Mouse (Mus musculus) forebrain, embryonic 10.5 days (tissue): ENCODE measurements around the gene Pold1. TPM values are rescaled to one million over a fixed set of nuclear protein-coding genes. Genes with fewer than 3 reads are reported as not detected.
A peak's percentile ranks its signal among the peaks of the same experiment; 100 is the strongest.

ENCODE experiments used
- DNase-seq: peaks from one replicate; pipeline ENCODE4 v3.0.0-alpha.2; 2017; ENCODE audit warnings: low spot score; ENCODE audit errors: extremely low spot score
- H3K27ac ChIP-seq: fragments of 300-500 bp; sonication (generic); 2 replicates; pipeline ENCODE4 v1.5.1; 2016; ENCODE audit warnings: mild to moderate bottlenecking
- H3K27me3 ChIP-seq: fragments of 300-500 bp; sonication (generic); 2 replicates; pipeline ENCODE4 v1.6.1; 2016; ENCODE audit warnings: mild to moderate bottlenecking; ENCODE audit not compliant: poor library complexity, severe bottlenecking
- H3K36me3 ChIP-seq: fragments of 300-500 bp; sonication (generic); replicated peaks from 2 replicates; pipeline ENCODE4 v1.6.1; 2016; ENCODE audit warnings: mild to moderate bottlenecking, moderate library complexity
- H3K4me1 ChIP-seq: fragments of 300-500 bp; sonication (generic); 2 replicates; pipeline ENCODE4 v1.6.1; 2016
- H3K4me3 ChIP-seq: fragments of 300-500 bp; sonication (generic); 2 replicates; pipeline ENCODE4 v1.5.1; 2016; ENCODE audit warnings: mild to moderate bottlenecking, moderate library complexity
- H3K9me3 ChIP-seq: fragments of 300-500 bp; sonication (generic); 2 replicates; pipeline ENCODE4 v1.6.1; 2016; ENCODE audit warnings: mild to moderate bottlenecking, moderate library complexity
- WGBS: fragments of 180-500 bp; shearing (Covaris S2); methylation state at CpG from one replicate; pipeline ENCODE4 v1.1.7; 2016; 5-methylcytosine and 5-hydroxymethylcytosine counted together
- polyA plus RNA-seq: library from polyadenylated mRNA; unstranded; fragments of >200 nt; fragmentation: Nextera tagmentation; extraction: Ambion mirVana; gene quantifications from 2 replicates; pipeline ENCODE4 v1.2.1, GENCODE M21; 2016

The Pold1 gene
- polyA plus RNA-seq, 1 experiment from 2014 or later, result 190 TPM

DNA sequence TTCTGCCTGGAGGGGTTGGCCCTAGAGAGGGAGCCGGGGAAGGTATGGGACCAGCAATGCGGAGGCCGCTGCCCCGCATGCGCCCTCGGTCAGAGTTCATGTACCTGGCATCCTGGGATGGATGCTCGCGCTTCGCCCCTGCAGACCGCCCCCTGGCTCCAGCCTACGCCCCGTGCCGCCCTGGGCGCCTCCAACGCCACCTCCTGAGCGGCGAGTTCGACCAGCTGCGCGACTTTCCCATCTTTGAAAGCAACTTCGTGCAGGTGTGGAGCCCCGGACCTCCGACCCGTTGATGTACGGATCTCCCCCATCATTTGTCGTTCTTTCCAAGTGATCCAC is 51.9 kb downstream of the Pold1 start:
- WGBS, result under 1% methylated on average over 26 of the region's 26 CpGs
- Histone ChIP-seq H3K4me1 (peaks cover 26% of the 10 kb centered on the region), H3K27ac (peak overlapping the region; percentile 98), H3K9me3 (no peaks in the 10 kb centered on the region), H3K27me3 (peaks cover 19% of the 10 kb centered on the region; the same call in 1 of the 2 replicates), H3K4me3 (peak overlapping the region; percentile 76), H3K36me3 (peaks cover 35% of the 10 kb centered on the region)
- no peak for DNase-seq

DNA sequence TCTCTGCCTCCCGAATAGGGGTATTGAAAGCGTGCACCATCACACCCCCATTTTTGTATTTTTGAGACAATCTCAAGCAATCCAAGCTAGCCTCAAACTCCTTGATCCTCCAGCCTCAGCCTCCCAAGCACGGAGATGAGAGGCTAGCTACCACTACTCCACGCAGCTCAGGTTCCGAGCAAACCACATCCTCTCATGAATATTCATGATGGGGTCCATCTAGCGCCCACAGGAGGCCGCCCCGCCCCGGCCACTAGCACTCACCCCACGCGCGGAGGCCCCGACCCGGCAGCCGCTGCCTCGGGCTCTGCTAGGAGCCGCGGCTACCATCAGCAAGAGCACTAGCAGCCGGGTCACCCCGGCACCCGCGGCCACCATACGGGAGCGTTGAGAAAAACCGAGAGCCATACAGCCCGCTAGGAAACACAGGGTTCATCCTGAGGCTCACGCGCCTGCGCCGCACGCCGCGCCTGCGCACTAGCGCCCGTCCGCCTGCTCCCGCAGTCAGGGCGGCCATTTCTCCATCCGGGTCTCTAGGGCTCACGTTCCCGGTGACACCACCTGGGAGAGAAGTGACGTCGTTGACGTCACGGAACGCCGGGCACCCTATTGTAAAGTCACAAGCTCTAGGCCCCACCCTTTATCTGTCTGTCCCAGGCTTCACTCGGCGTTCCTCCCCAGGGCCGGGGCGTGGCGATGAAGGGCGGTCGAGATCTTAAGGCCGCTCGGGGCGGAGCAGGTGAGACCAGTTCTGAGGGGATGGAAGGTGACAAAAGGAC is 52.5 kb downstream of the Pold1 start, which contains the start of the genes Emc10 and Fam71e1:
TSS of gene Emc10 (minus strand) at position 538 of the 779 bp plus-strand sequence.
TSS of gene Fam71e1 (plus strand) at position 590 of the 779 bp plus-strand sequence.
- Histone ChIP-seq H3K27me3 (peaks cover 19% of the 10 kb centered on the region; the same call in 1 of the 2 replicates), H3K36me3 (peaks cover 40% of the 10 kb centered on the region), H3K9me3 (no peaks in the 10 kb centered on the region), H3K4me3 (peak within 1 kb of the TSS; percentile 76), H3K4me1 (peaks cover 26% of the 10 kb centered on the region), H3K27ac (peak within 1 kb of the TSS; percentile 98)
- DNase-seq, result peak; percentile 99
- WGBS, result under 1% methylated on average over 58 of the region's 58 CpGs

DNA sequence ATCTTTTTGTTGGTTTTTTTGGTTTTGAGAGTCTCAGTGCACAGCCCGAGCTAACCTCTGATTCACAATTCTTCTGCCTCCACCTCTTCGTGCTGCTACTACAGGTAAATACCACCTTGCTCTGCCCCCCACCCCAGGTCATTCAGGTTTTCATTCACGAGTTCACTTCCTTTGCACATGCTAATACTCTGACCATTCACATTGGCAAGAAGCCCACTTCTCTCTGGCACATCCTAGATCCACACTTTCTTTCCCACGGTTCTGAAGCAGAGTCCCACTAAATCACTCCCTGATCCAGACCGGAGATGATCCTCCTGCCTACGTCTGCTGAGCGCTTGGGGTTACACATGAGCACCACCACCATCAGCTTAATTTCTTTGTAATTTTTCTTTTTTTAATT is 53.6 kb downstream of the Pold1 start:
- H3K27me3 ChIP-seq, result peaks cover 12% of the 10 kb centered on the region; the same call in 1 of the 2 replicates
- no peaks in the 10 kb centered on the region for H3K9me3 ChIP-seq
- H3K36me3 ChIP-seq, result peaks cover 51% of the 10 kb centered on the region
- H3K27ac ChIP-seq, result peak overlapping the region; percentile 98
- no peak for DNase-seq
- 89% methylated on average over 7 of the region's 7 CpGs for WGBS
- peak overlapping the region; percentile 76 for H3K4me3 ChIP-seq
- H3K4me1 ChIP-seq, result peaks cover 26% of the 10 kb centered on the region

DNA sequence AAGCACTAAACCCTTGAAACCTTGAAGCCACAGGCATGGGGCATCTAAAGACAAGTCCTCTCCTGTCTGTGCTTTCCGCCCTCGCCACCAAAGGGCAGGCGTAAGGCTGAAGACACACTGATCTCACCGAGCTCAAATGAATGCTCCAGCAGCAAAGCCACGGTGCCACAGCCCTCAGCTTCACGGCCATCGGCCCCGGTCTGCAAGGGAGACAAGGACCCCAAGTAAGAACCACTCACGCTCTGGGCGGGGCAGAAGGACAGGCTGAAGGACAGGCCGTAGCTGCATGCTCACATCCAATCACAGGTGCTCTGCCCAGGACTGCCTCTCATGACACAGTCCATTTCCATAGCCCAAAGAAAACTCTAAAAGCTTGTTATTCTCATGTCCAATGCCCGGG is 54.0 kb downstream of the Pold1 start:
- Histone ChIP-seq H3K4me1 (peaks cover 26% of the 10 kb centered on the region), H3K27me3 (peaks cover 9% of the 10 kb centered on the region; the same call in 1 of the 2 replicates), H3K27ac (no peak overlapping the region), H3K9me3 (no peaks in the 10 kb centered on the region), H3K36me3 (peaks cover 55% of the 10 kb centered on the region), H3K4me3 (peak overlapping the region; percentile 76; the same call in 1 of the 2 replicates)
- WGBS, result 96% methylated on average over 12 of the region's 12 CpGs
- DNase-seq, result no peak

DNA sequence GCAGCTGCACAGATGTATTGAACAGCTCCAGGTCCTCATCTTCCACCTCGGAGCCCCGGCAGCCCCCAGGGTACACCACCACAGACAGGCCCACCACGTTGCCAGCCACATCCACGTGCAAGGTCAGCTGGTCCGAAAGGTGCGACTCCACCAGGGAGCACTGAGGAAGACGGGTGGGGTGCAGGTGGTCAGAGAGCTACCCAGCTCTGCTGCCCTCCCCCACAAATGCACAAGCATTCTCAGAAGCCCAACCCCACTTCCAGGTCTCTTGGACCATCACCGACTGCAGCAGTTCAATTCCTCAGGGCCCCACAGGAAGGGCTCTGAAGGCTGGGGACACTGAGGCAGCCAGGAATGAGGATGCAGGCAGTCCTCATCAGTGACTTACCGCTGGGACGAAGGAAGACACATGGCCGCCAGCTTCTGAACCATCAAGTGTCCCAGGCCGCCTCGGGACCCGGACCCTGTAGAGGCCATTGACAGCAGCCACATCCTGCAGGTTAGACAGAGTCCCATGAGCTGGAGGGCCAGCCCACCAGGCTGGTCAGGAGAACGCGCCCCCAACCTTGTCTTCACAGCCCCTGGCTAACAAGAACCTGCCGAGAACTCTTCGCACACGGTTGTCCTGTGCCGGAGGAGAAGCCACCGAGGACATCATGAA is 56.4 kb downstream of the Pold1 start:
- Histone ChIP-seq H3K4me1 (peaks cover 22% of the 10 kb centered on the region), H3K4me3 (no peak overlapping the region), H3K36me3 (peaks cover 66% of the 10 kb centered on the region), H3K27ac (no peak overlapping the region), H3K27me3 (no peaks in the 10 kb centered on the region), H3K9me3 (no peaks in the 10 kb centered on the region)
- WGBS, result 92% methylated on average over 21 of the region's 21 CpGs
- no peak for DNase-seq

DNA sequence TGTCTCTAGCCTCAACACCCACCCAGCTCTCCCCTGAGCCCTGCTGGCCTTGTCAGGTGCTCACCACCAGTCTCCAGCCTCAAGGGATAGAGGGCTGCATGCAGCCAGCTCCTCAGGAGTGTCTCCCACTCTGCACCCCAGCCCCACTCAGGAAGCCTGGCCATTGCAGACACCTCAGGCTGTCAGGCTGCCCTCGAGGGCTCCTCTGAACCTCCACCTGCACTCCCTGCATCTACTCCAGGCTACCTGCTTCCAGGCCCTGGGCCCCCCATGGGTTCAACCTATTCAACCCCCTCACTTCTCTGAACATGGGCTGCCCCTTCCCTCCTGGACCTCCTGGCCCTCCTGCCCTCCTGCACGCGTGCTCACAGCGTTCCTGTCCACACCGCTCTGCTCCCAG is 57.3 kb downstream of the Pold1 start:
- Histone ChIP-seq H3K4me3 (no peak overlapping the region), H3K9me3 (no peaks in the 10 kb centered on the region), H3K36me3 (peaks cover 66% of the 10 kb centered on the region), H3K4me1 (peaks cover 24% of the 10 kb centered on the region), H3K27me3 (no peaks in the 10 kb centered on the region), H3K27ac (no peak overlapping the region)
- no peak for DNase-seq
- WGBS, result 96% methylated on average over 5 of the region's 5 CpGs

DNA sequence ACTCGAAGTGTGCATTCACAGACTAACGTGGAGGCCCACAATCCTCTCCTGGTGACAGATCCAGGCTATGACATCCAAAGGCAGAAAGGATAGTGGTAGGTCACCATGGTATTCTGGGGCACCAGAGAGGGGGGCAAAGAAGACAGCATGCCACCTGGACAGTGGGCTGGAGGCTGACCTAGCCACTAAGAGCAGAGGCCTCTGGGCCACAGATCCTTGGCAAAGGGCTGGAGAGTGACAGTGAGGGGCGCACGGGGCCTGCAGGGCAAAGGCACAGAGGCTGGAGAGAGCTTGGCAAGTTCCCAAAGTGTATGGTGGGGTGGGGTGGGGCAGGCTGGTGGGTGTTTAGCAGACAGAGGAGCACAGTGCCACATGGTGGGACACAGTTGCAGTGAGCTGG is 58.4 kb downstream of the Pold1 start:
- Histone ChIP-seq H3K4me3 (no peak overlapping the region), H3K27me3 (no peaks in the 10 kb centered on the region), H3K4me1 (peaks cover 18% of the 10 kb centered on the region), H3K9me3 (no peaks in the 10 kb centered on the region), H3K27ac (no peak overlapping the region), H3K36me3 (peaks cover 66% of the 10 kb centered on the region)
- DNase-seq, result no peak
- WGBS, result 95% methylated on average over 4 of the region's 4 CpGs

DNA sequence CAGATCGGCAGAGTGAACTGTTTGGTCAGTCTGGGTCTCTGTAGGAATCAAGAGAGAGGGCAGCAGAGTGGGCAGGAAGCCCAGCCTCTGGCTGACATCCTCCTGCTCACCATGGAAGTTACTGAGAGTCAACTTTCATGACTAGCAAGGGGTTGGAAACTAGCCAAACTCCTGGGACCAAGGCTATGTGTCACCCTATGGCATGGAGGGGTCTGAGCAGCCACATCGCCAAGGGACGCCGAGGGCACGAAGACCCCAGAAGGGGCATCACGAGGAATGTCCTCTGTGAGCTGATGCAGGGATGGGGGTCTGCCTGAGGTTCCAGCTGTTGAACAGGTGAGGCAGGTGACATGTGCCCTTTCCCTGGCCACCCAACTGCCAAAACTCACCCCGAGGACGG is 60.1 kb downstream of the Pold1 start:
- H3K27ac ChIP-seq, result no peak overlapping the region
- H3K9me3 ChIP-seq, result no peaks in the 10 kb centered on the region
- 93% methylated on average over 8 of the region's 8 CpGs for WGBS
- DNase-seq, result no peak
- peaks cover 10% of the 10 kb centered on the region for H3K4me1 ChIP-seq
- H3K27me3 ChIP-seq, result no peaks in the 10 kb centered on the region
- H3K36me3 ChIP-seq, result peaks cover 53% of the 10 kb centered on the region
- H3K4me3 ChIP-seq, result no peak overlapping the region

DNA sequence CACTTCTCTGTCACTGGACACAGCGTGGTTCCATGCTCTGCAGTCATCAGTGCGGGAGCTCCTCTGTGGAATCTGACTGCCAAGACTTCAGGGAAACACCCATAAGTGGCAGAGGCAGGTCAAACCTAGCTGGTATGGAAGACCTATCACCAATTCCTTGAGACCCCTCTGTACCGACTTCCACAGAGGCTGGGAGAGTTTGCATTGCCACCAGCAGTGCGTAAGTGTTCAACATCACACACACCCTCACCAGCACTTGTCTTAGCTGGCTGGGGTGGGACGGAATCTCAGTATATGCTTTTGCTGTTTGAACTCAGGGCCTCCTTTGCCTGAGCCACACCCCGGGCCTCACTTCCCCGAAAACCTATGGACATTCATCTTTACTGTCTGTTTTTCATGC is 60.7 kb downstream of the Pold1 start:
- DNase-seq, result no peak
- Histone ChIP-seq H3K4me1 (peaks cover 10% of the 10 kb centered on the region), H3K4me3 (no peak overlapping the region), H3K36me3 (peaks cover 47% of the 10 kb centered on the region), H3K9me3 (no peaks in the 10 kb centered on the region), H3K27me3 (0 out of 2 replicates have a peak, but pooled peaks cover 3% of the 10 kb centered on the region), H3K27ac (no peak overlapping the region)
- WGBS, result 92% methylated on average over 7 of the region's 7 CpGs

DNA sequence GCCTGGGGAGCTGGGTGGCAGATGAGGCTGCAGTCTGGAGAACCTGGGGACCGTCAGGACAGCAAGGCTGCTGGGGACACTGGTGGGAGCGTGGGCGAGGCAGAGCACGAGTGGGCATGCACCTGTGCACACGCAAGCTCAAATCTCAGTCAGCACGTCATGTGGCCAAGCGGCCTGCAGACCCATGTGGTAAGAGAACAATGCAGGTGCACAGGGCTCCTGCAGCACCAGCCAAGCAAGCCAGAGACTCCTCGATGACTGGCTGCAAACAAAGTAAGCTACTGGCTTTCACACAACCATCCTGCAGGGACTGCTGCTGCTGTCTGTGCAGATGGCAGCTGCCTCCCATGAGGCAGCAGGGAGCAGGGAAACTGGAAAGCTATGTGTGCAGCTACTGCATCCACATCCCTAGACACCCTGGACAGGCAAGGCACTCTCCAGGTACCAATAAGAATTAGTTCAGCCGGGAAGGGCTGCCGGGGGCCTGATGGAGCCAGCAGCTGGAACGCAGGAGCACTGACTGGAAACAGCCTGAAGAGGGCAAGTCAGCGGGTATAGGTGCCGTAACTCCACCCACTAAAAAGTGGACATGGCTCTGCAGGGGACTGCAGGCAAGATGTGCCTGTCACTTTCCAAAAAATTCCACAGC is 61.6 kb downstream of the Pold1 start:
- H3K4me3 ChIP-seq, result no peak overlapping the region
- H3K4me1 ChIP-seq, result peaks cover 10% of the 10 kb centered on the region
- peaks cover 38% of the 10 kb centered on the region for H3K36me3 ChIP-seq
- H3K9me3 ChIP-seq, result no peaks in the 10 kb centered on the region
- WGBS, result 67% methylated on average over 13 of the region's 13 CpGs
- H3K27me3 ChIP-seq, result peaks cover 11% of the 10 kb centered on the region
- DNase-seq, result no peak
- peak overlapping the region; percentile 41; the same call in 1 of the 2 replicates for H3K27ac ChIP-seq

DNA sequence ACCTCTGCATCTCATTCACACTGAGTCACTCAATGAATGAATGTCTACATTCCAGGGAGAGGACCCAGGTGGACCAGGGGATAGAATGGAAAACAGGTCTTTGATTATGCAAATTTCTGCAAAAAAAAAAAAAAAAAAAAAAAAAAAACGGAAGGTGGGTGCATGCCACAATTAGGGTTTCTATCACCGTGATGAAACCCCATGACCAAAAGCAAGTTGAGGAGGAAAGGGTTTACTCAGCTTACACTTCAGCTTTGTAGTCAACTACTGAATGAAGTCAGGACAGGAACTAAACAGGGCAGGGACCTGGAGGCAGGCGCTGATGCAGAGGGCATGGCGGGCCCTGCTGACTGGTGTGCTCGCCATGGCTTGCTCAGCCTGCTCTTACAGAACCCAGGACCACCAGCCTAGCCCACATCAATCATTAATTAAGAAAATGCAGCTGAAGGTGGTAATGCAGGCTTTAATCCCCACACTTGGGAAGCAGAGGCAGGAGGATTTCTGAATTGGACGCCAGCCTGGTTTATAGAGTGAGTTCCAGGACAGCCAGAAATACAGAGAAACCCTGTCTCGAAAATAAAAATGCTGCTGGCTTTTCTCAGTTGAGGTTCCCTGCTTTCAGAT is 63.0 kb downstream of the Pold1 start:
- no peak for DNase-seq
- H3K4me3 ChIP-seq, result no peak overlapping the region
- H3K4me1 ChIP-seq, result peaks cover 10% of the 10 kb centered on the region
- H3K27ac ChIP-seq, result no peak overlapping the region
- peaks cover 24% of the 10 kb centered on the region for H3K36me3 ChIP-seq
- no peaks in the 10 kb centered on the region for H3K9me3 ChIP-seq
- WGBS, result 81% methylated on average over 7 of the region's 7 CpGs
- H3K27me3 ChIP-seq, result peaks cover 22% of the 10 kb centered on the region

DNA sequence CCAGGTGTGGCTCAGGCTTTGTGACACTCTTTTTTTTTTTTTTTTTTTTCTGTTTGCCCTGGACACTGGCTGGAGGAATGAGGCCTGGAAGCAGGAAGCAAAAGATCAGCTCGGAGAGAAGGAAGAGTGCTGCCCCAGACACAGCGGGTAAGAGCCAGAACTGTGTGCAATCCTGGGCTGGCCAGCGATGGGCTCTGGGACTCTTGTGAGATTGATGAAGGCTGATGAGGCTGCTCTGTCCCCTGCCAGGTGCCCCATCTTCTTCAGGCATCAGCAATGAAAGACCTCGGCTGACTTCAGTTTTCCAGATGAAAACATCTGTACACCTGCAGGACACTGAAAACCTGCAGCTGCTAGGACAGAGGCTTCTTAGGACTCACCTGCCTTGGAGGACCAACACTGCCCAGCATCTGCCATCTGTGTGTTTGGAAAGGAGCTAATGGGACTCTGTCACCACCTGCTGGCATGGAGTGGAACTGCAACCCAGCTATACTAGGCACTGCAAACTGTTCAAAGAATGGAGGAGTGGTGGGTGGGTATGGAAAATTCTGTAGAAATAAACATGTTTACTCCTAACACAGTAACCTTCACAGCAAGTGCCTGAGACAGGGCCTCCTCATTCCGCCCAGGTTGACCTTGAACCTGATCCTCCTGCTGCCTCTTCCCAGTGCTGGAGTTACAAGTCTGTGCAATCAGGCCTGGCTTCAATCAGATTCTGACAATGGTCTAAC is 63.6 kb downstream of the Pold1 start:
- H3K36me3 ChIP-seq, result peaks cover 18% of the 10 kb centered on the region
- H3K27me3 ChIP-seq, result peaks cover 28% of the 10 kb centered on the region
- peak; percentile 82 for DNase-seq
- peaks cover 10% of the 10 kb centered on the region for H3K4me1 ChIP-seq
- H3K9me3 ChIP-seq, result no peaks in the 10 kb centered on the region
- no peak overlapping the region for H3K27ac ChIP-seq
- 38% methylated on average over 5 of the region's 5 CpGs for WGBS
- no peak overlapping the region for H3K4me3 ChIP-seq
